Mouse (Mus musculus): ENCODE measurements around the gene Slfn5. TPM values are rescaled to one million over a fixed set of nuclear protein-coding genes. Genes with fewer than 3 reads are reported as not detected.
"Not testable (repeated sequence)": the region's sequence is repeated elsewhere in the genome, so short reads cannot be mapped to it uniquely, and the experiment has no call there.

The Slfn5 gene
- total RNA-seq, 2 experiments from 2014 or later, result 18.3 to 24.7 TPM

DNA sequence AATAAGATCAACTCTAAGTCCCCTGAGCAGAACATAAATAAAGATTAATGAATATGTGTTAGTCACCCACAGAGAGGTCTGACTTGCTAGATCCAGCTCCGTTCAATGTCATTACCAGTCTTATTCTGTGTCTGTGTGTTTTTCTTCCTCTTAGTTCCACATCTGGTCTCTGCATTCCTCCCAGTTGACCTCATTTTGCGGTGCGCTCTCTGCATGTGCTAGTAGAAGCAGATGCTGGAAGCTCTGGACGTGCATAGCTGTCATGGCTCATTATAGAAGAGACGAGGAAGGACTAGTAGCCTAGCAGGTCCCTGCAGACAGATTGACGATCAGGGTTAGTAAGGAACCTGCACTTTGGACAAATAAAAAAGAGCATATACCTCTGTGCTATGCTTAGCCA, 7.8 kb upstream of the Slfn5 start:
- no peak for DNase-seq (ENCODE audit: low spot score in 2 of 2)

DNA sequence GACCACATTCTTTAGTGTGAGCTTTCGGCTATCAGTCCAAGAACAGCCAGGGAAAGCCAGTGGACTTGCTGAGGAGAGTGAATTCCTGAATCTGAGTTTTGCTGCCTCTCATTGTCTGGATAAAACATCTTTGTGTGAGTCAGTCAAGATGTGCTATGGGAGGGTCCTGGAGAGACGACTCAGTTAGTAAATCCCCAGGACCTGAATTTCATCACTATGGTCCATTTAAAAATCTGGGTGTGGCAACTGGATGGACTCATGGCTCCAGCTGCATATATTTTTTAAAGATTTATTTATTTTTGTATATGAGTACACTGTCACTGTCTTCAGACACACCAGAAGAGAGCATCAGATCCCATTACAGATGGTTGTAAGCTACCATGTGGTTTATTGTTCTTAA, 5.5 kb upstream of the Slfn5 start:
- no peak for DNase-seq (ENCODE audit: low spot score in 2 of 2)

DNA sequence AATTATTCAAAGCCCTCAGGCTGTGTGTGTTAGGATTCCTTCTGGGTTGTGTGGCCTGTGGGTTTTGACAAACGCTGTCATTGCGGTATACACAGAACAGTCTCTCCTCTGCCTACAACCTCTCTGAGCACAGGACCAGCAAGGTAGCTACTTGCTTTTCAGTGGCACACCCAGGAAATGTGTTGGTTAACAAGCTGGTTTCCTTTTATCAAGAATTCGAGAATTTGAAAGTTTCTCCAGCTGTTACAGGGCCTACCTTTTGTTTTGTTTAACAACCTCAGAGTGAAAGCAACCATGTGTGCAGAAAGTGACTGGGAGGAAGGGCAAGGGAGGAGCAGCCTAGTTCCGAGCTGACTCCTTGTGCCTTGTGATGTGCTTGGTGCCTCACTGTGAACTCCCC, 3.7 kb upstream of the Slfn5 start:
- no peak for DNase-seq (ENCODE audit: low spot score in 2 of 2)

DNA sequence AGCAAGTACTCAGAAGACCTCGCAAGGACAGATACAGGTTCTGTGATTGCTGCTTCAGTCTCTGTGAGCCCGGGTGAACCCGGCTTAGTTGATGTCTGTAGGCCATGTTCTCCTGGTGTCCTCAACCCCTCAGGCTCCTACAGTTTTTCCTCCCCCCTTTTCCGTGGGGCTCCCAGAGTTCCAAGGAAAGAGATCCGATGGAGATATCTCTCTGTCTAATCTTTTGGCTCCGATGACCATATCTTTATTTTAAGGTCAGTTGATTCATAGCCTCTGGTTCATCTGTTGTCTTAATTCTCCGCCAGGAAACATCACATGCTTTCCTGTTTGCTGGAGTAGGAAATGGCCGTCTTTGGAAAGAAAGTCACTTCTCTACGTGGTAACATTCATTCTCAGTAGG, 2.1 kb upstream of the Slfn5 start:
- no peak for DNase-seq (ENCODE audit: low spot score in 2 of 2)

DNA sequence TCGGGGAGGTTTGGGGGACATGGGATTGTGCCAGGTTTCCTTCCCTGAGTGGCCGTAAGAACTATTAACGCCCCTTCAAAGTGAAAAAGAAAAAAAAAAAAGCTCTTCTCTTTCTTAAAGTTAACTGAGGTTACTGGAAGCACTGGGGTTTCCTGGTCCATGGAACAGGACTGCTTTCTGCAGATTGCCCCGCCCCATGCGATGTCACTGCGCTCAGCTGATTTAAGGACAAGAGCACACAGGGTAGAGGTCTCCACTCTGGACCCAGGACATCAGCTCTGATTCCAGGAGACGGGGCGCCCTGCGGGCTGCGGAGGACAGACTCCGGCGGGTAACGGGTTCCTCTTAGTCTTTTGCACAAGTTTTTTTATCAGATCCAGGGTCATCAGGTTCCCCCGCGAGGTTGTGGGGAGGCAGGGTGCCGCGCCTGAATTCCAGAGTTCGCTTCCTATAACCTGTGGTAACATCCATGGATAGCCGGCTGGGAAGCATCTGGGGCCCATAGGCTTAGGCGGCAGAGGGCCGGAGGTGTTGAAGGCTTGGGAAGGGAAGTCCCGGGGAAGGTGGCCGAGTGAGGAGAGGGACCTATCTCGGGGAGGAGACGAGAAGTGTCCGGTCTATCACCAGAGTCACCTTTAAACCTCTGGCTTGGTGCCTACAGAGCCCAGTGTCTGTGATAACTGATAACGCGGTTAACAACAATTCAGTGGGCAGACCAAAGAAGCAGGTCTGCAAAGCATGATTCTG, 889 bp downstream of the Slfn5 start:
- DNase-seq (ENCODE audit: low spot score in 2 of 2), result peak in 1 of 2 experiments; percentile 26

- no peak for DNase-seq (ENCODE audit: low spot score in 2 of 2)
Observed at GRCm38 (mm10) chr11:82952612-82953542, 1.7 kb downstream of the Slfn5 start.

GRCm38 (mm10) chr11:82954631-82955030, 3.5 kb downstream of the Slfn5 start:
- DNase-seq (ENCODE audit: low spot score in 2 of 2), result no peak

DNA sequence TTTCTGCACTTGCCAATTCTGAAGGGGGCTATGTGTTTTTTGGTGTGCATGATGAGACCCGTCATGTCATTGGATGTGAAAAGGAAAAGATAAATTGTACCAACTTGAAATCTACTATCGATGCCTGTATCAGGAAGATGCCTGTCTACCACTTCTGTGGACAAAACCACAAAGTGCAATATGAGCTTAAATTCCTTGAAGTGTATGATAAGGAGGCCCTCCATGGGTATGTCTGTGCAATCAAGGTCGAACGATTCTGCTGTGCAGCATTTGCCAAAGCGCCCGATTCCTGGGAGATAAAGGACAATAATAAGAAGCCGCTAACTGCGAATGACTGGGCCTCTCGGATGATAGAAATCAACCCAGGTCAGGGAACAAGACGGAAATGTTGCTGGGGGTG, 5.8 kb downstream of the Slfn5 start:
- DNase-seq (ENCODE audit: low spot score in 2 of 2), result no peak

DNA sequence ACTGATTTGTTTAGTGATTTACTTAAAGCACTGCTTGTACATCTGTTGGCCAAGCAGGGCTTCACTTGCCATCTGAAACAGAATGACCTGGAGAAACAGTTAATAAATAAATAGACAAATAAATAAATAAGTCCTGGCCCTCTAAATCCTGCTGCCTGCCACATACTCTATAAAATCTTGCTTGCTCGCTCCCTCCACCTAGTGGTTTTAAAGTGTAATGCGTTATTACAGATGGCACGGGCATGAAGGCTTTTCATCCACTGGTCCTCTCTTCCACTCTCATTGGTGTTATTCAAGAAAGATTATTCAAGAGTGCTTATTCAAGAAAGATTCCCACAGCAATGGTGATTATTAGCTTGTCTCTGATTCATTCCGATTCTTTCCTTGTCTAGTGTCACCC, 8.5 kb downstream of the Slfn5 start:
- peak in 1 of 2 experiments; percentile 24 for DNase-seq (ENCODE audit: low spot score in 2 of 2)

DNA sequence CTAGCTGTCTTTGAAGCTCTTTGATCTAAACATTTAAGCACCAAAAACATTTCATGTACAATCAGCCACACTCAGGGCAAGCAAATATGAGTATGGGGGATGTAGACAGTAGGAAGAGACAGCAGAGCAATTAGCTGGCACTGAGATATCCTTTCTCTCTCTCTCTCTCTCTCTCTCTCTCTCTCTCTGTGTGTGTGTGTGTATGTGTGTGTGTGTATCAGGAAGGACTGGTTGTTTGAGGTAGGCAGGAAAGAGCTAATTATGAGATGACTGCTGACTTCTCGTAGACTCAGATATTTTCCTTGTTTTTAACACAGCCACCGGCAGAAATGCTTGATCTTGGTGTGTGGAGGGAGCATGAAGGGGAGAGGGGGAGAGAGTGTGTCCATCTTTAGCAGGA, 10.6 kb downstream of the Slfn5 start:
- no peak for DNase-seq (ENCODE audit: low spot score in 2 of 2)

DNA sequence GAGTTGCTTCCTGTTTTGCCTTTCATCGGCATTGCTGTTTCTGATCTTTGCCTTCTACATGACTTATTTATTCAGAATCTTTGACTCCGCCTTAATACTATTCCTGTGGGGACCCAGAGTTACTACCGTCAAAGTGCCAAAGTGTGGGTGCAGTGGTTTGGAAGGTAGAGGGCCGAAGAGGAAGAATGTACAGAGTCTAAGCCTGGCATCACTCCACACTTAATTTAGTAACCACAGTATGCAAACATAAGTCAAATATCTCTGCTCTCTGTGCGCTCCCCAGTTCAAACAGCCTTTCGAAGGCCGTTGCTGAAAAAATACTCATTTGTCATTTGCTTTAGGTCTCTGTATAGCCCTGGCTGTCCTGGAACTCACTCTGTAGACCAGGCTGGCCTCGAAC, 11.1 kb downstream of the Slfn5 start:
- DNase-seq (ENCODE audit: low spot score in 2 of 2), result no peak

GRCm38 (mm10) chr11:82970712-82971589, 19.8 kb downstream of the Slfn5 start:
- DNase-seq (ENCODE audit: low spot score in 2 of 2), result peak in 1 of 2 experiments; percentile 50

DNA sequence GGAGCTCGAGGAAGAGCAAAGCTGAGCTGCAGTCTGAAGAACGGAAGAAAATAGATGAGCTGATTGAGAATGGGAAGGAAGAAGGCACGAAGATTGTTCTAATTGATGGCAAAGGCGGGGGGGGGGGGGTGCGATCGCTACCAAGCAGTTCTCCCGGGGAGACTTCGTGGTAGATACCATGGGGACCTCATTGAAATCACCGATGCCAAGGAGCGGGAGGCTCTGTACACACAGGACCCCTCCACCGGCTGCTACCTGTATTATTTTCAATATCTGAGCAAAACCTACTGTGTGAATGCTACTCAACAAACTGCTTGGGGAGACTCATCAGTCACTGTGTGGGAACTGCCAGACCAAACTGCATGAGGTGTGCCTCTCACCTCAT, 20.4 kb downstream of the Slfn5 start:
- no peak for DNase-seq (ENCODE audit: low spot score in 2 of 2)

DNA sequence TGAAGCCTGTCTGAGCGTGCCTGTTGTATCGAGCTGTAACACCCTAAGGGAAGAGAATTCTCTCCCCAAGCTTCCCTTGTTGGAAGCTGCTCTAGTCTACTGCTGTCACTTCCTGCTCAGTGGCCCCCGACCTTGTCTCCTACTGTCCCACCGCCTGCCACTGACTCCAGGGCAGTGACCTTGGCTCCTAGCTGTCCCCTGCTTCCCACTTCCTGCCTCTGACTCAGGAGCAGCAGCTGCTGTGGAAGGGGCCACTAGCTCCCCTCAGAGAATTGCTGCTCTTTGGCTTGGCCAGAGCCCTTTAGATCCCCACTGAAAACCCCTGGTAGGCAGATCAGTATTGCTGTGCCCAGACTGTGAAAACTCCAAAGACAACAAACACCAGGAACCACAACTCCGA, 22.8 kb downstream of the Slfn5 start:
- no peak for DNase-seq (ENCODE audit: low spot score in 2 of 2)

DNA sequence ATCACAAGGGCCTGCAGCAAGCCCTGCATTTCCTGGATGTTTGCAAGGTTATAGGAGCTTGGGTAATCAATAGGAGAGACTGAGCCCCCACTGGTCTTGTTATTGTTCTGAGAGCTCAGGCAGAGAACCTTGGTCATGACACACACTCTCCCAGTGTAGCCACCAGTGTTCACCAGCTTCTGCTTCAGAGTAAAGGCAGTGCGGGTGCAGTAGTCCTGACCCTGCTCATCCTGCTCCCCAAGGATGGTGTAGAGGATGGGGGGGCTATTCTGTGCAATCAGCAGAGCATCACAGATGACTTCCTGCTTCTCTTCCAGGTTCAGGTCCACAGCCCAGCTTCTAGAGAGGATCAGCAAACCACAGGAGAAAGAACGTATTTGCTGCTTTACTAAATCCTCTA, 31.3 kb downstream of the Slfn5 start:
- DNase-seq (ENCODE audit: low spot score in 2 of 2), result not testable (repeated sequence)

- no peak for DNase-seq (ENCODE audit: low spot score in 2 of 2)
Observed at GRCm38 (mm10) chr11:82983193-82983592, 32.0 kb downstream of the Slfn5 start.

- no peak for DNase-seq (ENCODE audit: low spot score in 2 of 2)
Observed at GRCm38 (mm10) chr11:82987621-82988020, 36.5 kb downstream of the Slfn5 start.

DNA sequence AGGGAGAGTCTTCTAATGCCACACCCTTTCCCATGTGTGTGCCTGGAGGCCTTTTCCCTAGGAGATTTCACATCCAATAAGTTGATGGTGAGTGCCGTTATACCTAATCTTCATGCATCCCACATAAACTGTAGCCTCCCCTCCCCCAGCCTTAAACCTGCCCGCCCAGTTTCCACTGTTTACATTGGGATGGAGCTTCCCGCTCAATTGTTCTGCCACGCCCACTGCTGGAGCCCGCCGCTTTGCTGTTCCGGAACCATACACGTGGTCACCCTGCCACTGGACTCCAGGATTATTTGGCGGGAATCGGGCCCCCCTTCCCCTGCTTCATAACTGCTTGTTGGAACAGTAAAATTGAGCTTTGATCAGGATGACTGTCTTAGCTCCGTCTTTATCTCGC, 38.2 kb downstream of the Slfn5 start:
- no peak for DNase-seq (ENCODE audit: low spot score in 2 of 2)

DNA sequence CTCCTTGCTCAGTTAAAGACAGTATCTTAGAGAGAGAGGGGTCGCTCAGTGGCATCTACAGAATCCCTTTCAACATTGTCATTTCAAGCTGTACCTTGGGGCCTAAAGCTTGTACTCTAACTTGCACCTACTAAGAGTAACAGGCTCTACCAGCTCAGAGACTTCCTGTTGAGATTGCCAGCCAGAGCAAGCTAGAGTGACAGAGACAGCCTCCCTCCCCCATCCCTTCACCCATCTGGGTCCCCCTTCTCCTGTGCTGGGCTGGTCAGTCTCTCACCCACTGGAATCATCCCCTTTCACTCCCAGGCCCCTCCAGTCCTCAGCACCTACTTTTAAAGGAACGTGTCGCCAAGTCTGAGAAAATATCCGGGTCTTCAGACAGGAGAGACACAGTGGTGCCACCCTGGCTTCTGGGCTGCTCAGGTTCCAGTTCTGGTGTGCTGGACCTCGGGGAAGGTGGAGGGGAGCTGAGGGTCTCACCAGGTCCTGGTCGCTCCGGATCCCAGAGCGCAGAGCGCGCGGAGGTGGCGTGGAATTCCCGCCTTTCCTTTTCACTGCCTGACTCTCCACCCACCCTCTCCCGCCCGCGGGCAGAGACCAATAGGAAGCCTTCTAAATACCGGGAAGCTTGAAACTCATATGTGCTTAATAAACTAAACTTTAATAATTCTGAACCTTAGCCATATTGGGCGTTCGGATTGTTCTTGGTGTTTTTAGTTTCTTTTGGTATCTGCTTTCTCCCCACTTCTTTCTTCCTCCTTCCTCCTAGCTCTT, 39.6 kb downstream of the Slfn5 start:
- peak in 1 of 2 experiments; percentile 22 for DNase-seq (ENCODE audit: low spot score in 2 of 2)

GRCm38 (mm10) chr11:82991469-82992166, 40.5 kb downstream of the Slfn5 start, which contains the start of gene Slfn9:
TSS of gene Slfn9 (minus strand) at chr11:82991830.
- peak in 1 of 2 experiments; percentile 66 for DNase-seq (ENCODE audit: low spot score in 2 of 2)
